Mouse (Mus musculus): ENCODE measurements around the gene Npc1l1. TPM values are rescaled to one million over a fixed set of nuclear protein-coding genes. Genes with fewer than 3 reads are reported as not detected.
"Not testable (repeated sequence)": the region's sequence is repeated elsewhere in the genome, so short reads cannot be mapped to it uniquely, and the experiment has no call there.

The Npc1l1 gene
- polyA plus RNA-seq, 2 experiments = 0.23 to 0.25 TPM

- ATAC-seq (ENCODE audit: low FRiP score, low read depth) (peak; percentile 98), DNase-seq (ENCODE audit: low spot score) (peak; percentile 98)
- 3% methylated on average over 50 of the region's 50 CpGs for WGBS
- peak; percentile 81; the same call in 1 of the 2 replicates for TF ChIP-seq POLR2A (IDR thresholded peaks at IDR 0.05; ENCODE audit: borderline replicate concordance, extremely low read depth, insufficient read depth, insufficient read length)
- peak within 1 kb of the TSS; percentile 87 for H3K4me3 ChIP-seq (replicated peaks; ENCODE audit: low read length)
- peaks cover 4% of the 10 kb centered on the region for H3K4me1 ChIP-seq (ENCODE audit: control insufficient read depth, insufficient read depth, low read length)
- no peaks in the 10 kb centered on the region for H3K9me3 ChIP-seq (ENCODE audit: control insufficient read depth, low read length)
- no peaks in the 10 kb centered on the region for H3K27me3 ChIP-seq (ENCODE audit: control insufficient read depth, insufficient read depth, low read length)
- H3K27ac ChIP-seq (replicated peaks; ENCODE audit: low read depth, low read length) = peak within 1 kb of the TSS; percentile 96
- peak within 1 kb of the TSS; percentile 80 for H3K9ac ChIP-seq (ENCODE audit: low read depth, low read length, severe bottlenecking)
- peak within 1 kb of the TSS; percentile 82 for H3K4me2 ChIP-seq (replicated peaks; ENCODE audit: low read depth, low read length, severe bottlenecking)
- peaks cover 54% of the 10 kb centered on the region for H3K36me3 ChIP-seq (ENCODE audit: control insufficient read depth, insufficient read depth, low read length)
Measured at GRCm38 (mm10) chr11:6267320-6268254, 37.6 kb upstream of the Npc1l1 start, which contains the start of gene Ddx56. Gene Ddx56, minus strand, starts transcription at chr11:6267772.

- Histone ChIP-seq H3K27me3 (ENCODE audit: control insufficient read depth, insufficient read depth, low read length) (no peaks in the 10 kb centered on the region), H3K4me1 (ENCODE audit: control insufficient read depth, insufficient read depth, low read length) (peaks cover 4% of the 10 kb centered on the region), H3K4me3 (replicated peaks; ENCODE audit: low read length) (peak overlapping the region; percentile 87), H3K9me3 (ENCODE audit: control insufficient read depth, low read length) (no peaks in the 10 kb centered on the region), H3K9ac (ENCODE audit: low read depth, low read length, severe bottlenecking) (peak overlapping the region; percentile 80), H3K4me2 (replicated peaks; ENCODE audit: low read depth, low read length, severe bottlenecking) (peak overlapping the region; percentile 67), H3K27ac (replicated peaks; ENCODE audit: low read depth, low read length) (no peak overlapping the region), H3K36me3 (ENCODE audit: control insufficient read depth, insufficient read depth, low read length) (peaks cover 62% of the 10 kb centered on the region)
- ATAC-seq (ENCODE audit: low FRiP score, low read depth) = no peak
- no peak for TF ChIP-seq POLR2A (IDR thresholded peaks at IDR 0.05; ENCODE audit: borderline replicate concordance, extremely low read depth, insufficient read depth, insufficient read length)
- DNase-seq (ENCODE audit: low spot score) = no peak
- WGBS = 65% methylated on average over 9 of the region's 9 CpGs
Measured at GRCm38 (mm10) chr11:6266621-6267020, 36.7 kb upstream of the Npc1l1 start.

GRCm38 (mm10) chr11:6261434-6262082 lies 31.6 kb upstream of the Npc1l1 start:
- no peak overlapping the region for H3K4me2 ChIP-seq (replicated peaks; ENCODE audit: low read depth, low read length, severe bottlenecking)
- no peaks in the 10 kb centered on the region for H3K9me3 ChIP-seq (ENCODE audit: control insufficient read depth, low read length)
- no peak overlapping the region for H3K27ac ChIP-seq (replicated peaks; ENCODE audit: low read depth, low read length)
- no peak for TF ChIP-seq POLR2A (IDR thresholded peaks at IDR 0.05; ENCODE audit: borderline replicate concordance, extremely low read depth, insufficient read depth, insufficient read length)
- H3K4me3 ChIP-seq (replicated peaks; ENCODE audit: low read length) = no peak overlapping the region
- H3K9ac ChIP-seq (ENCODE audit: low read depth, low read length, severe bottlenecking) = no peak overlapping the region
- H3K27me3 ChIP-seq (ENCODE audit: control insufficient read depth, insufficient read depth, low read length) = no peaks in the 10 kb centered on the region
- H3K4me1 ChIP-seq (ENCODE audit: control insufficient read depth, insufficient read depth, low read length) = peaks cover 1% of the 10 kb centered on the region
- DNase-seq (ENCODE audit: low spot score) (peak; percentile 85), ATAC-seq (ENCODE audit: low FRiP score, low read depth) (no peak)
- WGBS = 85% methylated on average over 10 of the region's 10 CpGs
- H3K36me3 ChIP-seq (ENCODE audit: control insufficient read depth, insufficient read depth, low read length) = peaks cover 91% of the 10 kb centered on the region

GRCm38 (mm10) chr11:6259413-6259812 lies 29.5 kb upstream of the Npc1l1 start:
- TF ChIP-seq POLR2A (IDR thresholded peaks at IDR 0.05; ENCODE audit: borderline replicate concordance, extremely low read depth, insufficient read depth, insufficient read length) = no peak
- Histone ChIP-seq H3K27ac (replicated peaks; ENCODE audit: low read depth, low read length) (no peak overlapping the region), H3K36me3 (ENCODE audit: control insufficient read depth, insufficient read depth, low read length) (peaks cover 71% of the 10 kb centered on the region), H3K4me1 (ENCODE audit: control insufficient read depth, insufficient read depth, low read length) (no peaks in the 10 kb centered on the region), H3K9ac (ENCODE audit: low read depth, low read length, severe bottlenecking) (no peak overlapping the region), H3K27me3 (ENCODE audit: control insufficient read depth, insufficient read depth, low read length) (no peaks in the 10 kb centered on the region), H3K4me2 (replicated peaks; ENCODE audit: low read depth, low read length, severe bottlenecking) (no peak overlapping the region), H3K4me3 (replicated peaks; ENCODE audit: low read length) (no peak overlapping the region), H3K9me3 (ENCODE audit: control insufficient read depth, low read length) (no peaks in the 10 kb centered on the region)
- DNase-seq (ENCODE audit: low spot score) = no peak
- no peak for ATAC-seq (ENCODE audit: low FRiP score, low read depth)
- 92% methylated on average over 7 of the region's 7 CpGs for WGBS

- Histone ChIP-seq H3K9ac (ENCODE audit: low read depth, low read length, severe bottlenecking) (no peak overlapping the region), H3K4me3 (replicated peaks; ENCODE audit: low read length) (no peak overlapping the region), H3K27ac (replicated peaks; ENCODE audit: low read depth, low read length) (no peak overlapping the region), H3K4me2 (replicated peaks; ENCODE audit: low read depth, low read length, severe bottlenecking) (no peak overlapping the region), H3K27me3 (ENCODE audit: control insufficient read depth, insufficient read depth, low read length) (no peaks in the 10 kb centered on the region), H3K36me3 (ENCODE audit: control insufficient read depth, insufficient read depth, low read length) (peaks cover 43% of the 10 kb centered on the region), H3K9me3 (ENCODE audit: control insufficient read depth, low read length) (no peaks in the 10 kb centered on the region), H3K4me1 (ENCODE audit: control insufficient read depth, insufficient read depth, low read length) (no peaks in the 10 kb centered on the region)
- DNase-seq (ENCODE audit: low spot score) (no peak), ATAC-seq (ENCODE audit: low FRiP score, low read depth) (0 out of 2 replicates have a peak, but pooled peaks have one; percentile 7)
- TF ChIP-seq POLR2A (IDR thresholded peaks at IDR 0.05; ENCODE audit: borderline replicate concordance, extremely low read depth, insufficient read depth, insufficient read length) = no peak
- 59% methylated on average over 6 of the region's 6 CpGs for WGBS
Measured at GRCm38 (mm10) chr11:6256490-6257072, 26.6 kb upstream of the Npc1l1 start.

GRCm38 (mm10) chr11:6254602-6255001 lies 24.7 kb upstream of the Npc1l1 start:
- H3K4me2 ChIP-seq (replicated peaks; ENCODE audit: low read depth, low read length, severe bottlenecking); H3K27me3 ChIP-seq (ENCODE audit: control insufficient read depth, insufficient read depth, low read length); ATAC-seq (ENCODE audit: low FRiP score, low read depth); H3K9ac ChIP-seq (ENCODE audit: low read depth, low read length, severe bottlenecking); H3K4me3 ChIP-seq (replicated peaks; ENCODE audit: low read length); DNase-seq (ENCODE audit: low spot score); H3K9me3 ChIP-seq (ENCODE audit: control insufficient read depth, low read length); H3K4me1 ChIP-seq (ENCODE audit: control insufficient read depth, insufficient read depth, low read length); H3K27ac ChIP-seq (replicated peaks; ENCODE audit: low read depth, low read length): not testable (repeated sequence)
- peaks cover 23% of the 10 kb centered on the region for H3K36me3 ChIP-seq (ENCODE audit: control insufficient read depth, insufficient read depth, low read length)
- WGBS = 94% methylated on average over 2 of the region's 2 CpGs

Measured in limb, embryonic 14.5 days (tissue).